Mouse (Mus musculus) intestine, postnatal 0 days (tissue): Measurements from ENCODE around the gene Pim3. TPM values are rescaled to one million over a fixed set of nuclear protein-coding genes. Genes with fewer than 3 reads are reported as not detected.

ENCODE experiments used
- ATAC-seq: fragments of 200-750 bp; cut with Nextera tagmentation; 2 replicates; pipeline ENCODE4 v1.8.0; 2017; ENCODE audit warnings: mild to moderate bottlenecking, moderate TSS enrichment, moderate library complexity
- H3K27ac ChIP-seq: fragments of 300-500 bp; sonication (generic); 2 replicates; pipeline ENCODE4 v1.5.1; 2014; ENCODE audit warnings: mild to moderate bottlenecking, low read depth, low read length, moderate library complexity
- H3K27me3 ChIP-seq: fragments of 300-500 bp; sonication (generic); replicated peaks from 2 replicates; pipeline ENCODE4 v1.6.1; 2014; ENCODE audit warnings: low read length, mixed read lengths; ENCODE audit not compliant: control insufficient read depth, insufficient read depth
- H3K36me3 ChIP-seq: fragments of 300-500 bp; sonication (generic); 2 replicates; pipeline ENCODE4 v1.6.1; 2014; ENCODE audit warnings: mild to moderate bottlenecking, moderate library complexity; ENCODE audit not compliant: control insufficient read depth, insufficient read depth
- H3K4me1 ChIP-seq: fragments of 300-500 bp; sonication (generic); replicated peaks from 2 replicates; pipeline ENCODE4 v1.6.1; 2014; ENCODE audit warnings: antibody characterized with exemption, low read length, mixed read lengths; ENCODE audit not compliant: control insufficient read depth, insufficient read depth
- H3K4me2 ChIP-seq: fragments of 300-500 bp; sonication (generic); replicated peaks from 2 replicates; pipeline ENCODE4 v1.6.1; 2014; ENCODE audit warnings: low read depth, mild to moderate bottlenecking, moderate library complexity
- H3K4me3 ChIP-seq: fragments of 300-500 bp; sonication (generic); 2 replicates; pipeline ENCODE4 v1.5.1; 2014; ENCODE audit warnings: low read depth, low read length
- H3K9ac ChIP-seq: fragments of 300-500 bp; sonication (generic); 2 replicates; pipeline ENCODE4 v1.6.1; 2014; ENCODE audit warnings: mild to moderate bottlenecking, low read depth, low read length
- H3K9me3 ChIP-seq: fragments of 300-500 bp; sonication (generic); 2 replicates; pipeline ENCODE4 v1.6.1; 2016; ENCODE audit warnings: mixed run types; ENCODE audit not compliant: control insufficient read depth
- CTCF ChIP-seq: sonication (generic); IDR thresholded peaks from 2 replicates; pipeline ENCODE4 v1.5.1; 2016; ENCODE audit warnings: low read depth, mild to moderate bottlenecking, control low read depth, antibody characterized with exemption, moderate library complexity
- WGBS: fragments of 180-500 bp; shearing (Covaris S2); extraction: QIAGEN DNeasy Blood & Tissue Kit; methylation state at CpG from one replicate; pipeline ENCODE4 v1.1.7; 2014; 5-methylcytosine and 5-hydroxymethylcytosine counted together
- polyA plus RNA-seq: library from polyadenylated mRNA; unstranded; fragments of >200 nt; fragmentation: Nextera tagmentation; extraction: Ambion mirVana; gene quantifications from 2 replicates; pipeline ENCODE4 v1.2.1, GENCODE M21; 2015

The Pim3 gene
- polyA plus RNA-seq, 1 experiment from 2014 or later: 36.8 TPM

- Histone ChIP-seq H3K27ac (peak overlapping the region; percentile 42; the same call in 1 of the 2 replicates), H3K36me3 (no peaks in the 10 kb centered on the region), H3K9me3 (no peaks in the 10 kb centered on the region), H3K9ac (no peak overlapping the region), H3K4me2 (peak overlapping the region; percentile 81), H3K4me3 (0 out of 2 replicates have a peak overlapping the region, but pooled peaks have one; percentile 46), H3K27me3 (no peaks in the 10 kb centered on the region), H3K4me1 (no peaks in the 10 kb centered on the region)
- WGBS: 58% methylated on average over 6 of the region's 6 CpGs
- TF ChIP-seq CTCF: peak; percentile 75
- ATAC-seq: peak; percentile 32; the same call in 1 of the 2 replicates
Observed at GRCm38 (mm10) chr15:88836031-88836430, 26.0 kb upstream of the Pim3 start.

- Histone ChIP-seq H3K9ac (no peak overlapping the region), H3K4me2 (peak overlapping the region; percentile 81), H3K4me3 (peak overlapping the region; percentile 46; the same call in 1 of the 2 replicates), H3K36me3 (no peaks in the 10 kb centered on the region), H3K27ac (peak overlapping the region; percentile 42; the same call in 1 of the 2 replicates), H3K9me3 (no peaks in the 10 kb centered on the region), H3K27me3 (no peaks in the 10 kb centered on the region), H3K4me1 (no peaks in the 10 kb centered on the region)
- WGBS: 52% methylated on average over 5 of the region's 5 CpGs
- TF ChIP-seq CTCF: no peak
- no peak for ATAC-seq
Observed at GRCm38 (mm10) chr15:88836571-88836970, 25.4 kb upstream of the Pim3 start.

GRCm38 (mm10) chr15:88837199-88837932, 24.6 kb upstream of the Pim3 start:
- Histone ChIP-seq H3K9ac (peak overlapping the region; percentile 65), H3K4me3 (peak overlapping the region; percentile 46), H3K27me3 (no peaks in the 10 kb centered on the region), H3K36me3 (no peaks in the 10 kb centered on the region), H3K4me1 (no peaks in the 10 kb centered on the region), H3K9me3 (no peaks in the 10 kb centered on the region), H3K4me2 (peak overlapping the region; percentile 81), H3K27ac (peak overlapping the region; percentile 74)
- WGBS: under 1% methylated on average over 39 of the region's 39 CpGs
- peak; percentile 54 for TF ChIP-seq CTCF
- peak; percentile 82 for ATAC-seq

- no peaks in the 10 kb centered on the region for H3K9me3 ChIP-seq
- H3K9ac ChIP-seq: peak overlapping the region; percentile 65
- H3K27ac ChIP-seq: peak overlapping the region; percentile 74
- WGBS: under 1% methylated on average over 11 of the region's 11 CpGs
- TF ChIP-seq CTCF: no peak
- H3K4me3 ChIP-seq: peak overlapping the region; percentile 46
- H3K4me1 ChIP-seq: no peaks in the 10 kb centered on the region
- H3K36me3 ChIP-seq: no peaks in the 10 kb centered on the region
- peak overlapping the region; percentile 81 for H3K4me2 ChIP-seq
- no peaks in the 10 kb centered on the region for H3K27me3 ChIP-seq
- no peak for ATAC-seq
Observed at GRCm38 (mm10) chr15:88837977-88838376, 24.0 kb upstream of the Pim3 start.

DNA sequence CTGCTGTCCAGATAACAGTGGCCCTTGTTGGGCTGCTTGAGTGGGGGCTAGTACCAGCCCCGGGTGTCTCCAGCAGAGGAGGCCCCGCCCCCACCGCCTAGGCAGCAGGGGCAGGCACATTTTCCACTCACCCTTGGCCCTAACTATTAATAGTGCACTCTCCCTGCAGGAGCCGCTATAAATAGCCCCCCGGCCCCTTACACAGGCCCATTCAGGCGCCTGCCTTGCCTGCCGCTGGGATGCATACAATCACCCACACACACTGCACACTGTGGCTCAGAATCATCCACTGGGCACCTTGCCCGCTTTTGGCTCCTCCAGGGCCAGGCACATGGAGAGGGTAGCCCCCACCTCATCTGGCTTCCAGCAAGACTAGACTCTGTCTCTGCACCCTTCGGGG, 22.7 kb upstream of the Pim3 start:
- Histone ChIP-seq H3K27me3 (no peaks in the 10 kb centered on the region), H3K4me3 (no peak overlapping the region), H3K27ac (peak overlapping the region; percentile 22), H3K9ac (no peak overlapping the region), H3K36me3 (no peaks in the 10 kb centered on the region), H3K9me3 (no peaks in the 10 kb centered on the region), H3K4me1 (no peaks in the 10 kb centered on the region), H3K4me2 (no peak overlapping the region)
- no peak for TF ChIP-seq CTCF
- WGBS: 31% methylated on average over 9 of the region's 9 CpGs
- ATAC-seq: no peak

GRCm38 (mm10) chr15:88840126-88840525, 21.9 kb upstream of the Pim3 start:
- H3K4me2 ChIP-seq: no peak overlapping the region
- no peaks in the 10 kb centered on the region for H3K9me3 ChIP-seq
- H3K27me3 ChIP-seq: no peaks in the 10 kb centered on the region
- ATAC-seq: no peak
- H3K4me3 ChIP-seq: no peak overlapping the region
- no peak overlapping the region for H3K9ac ChIP-seq
- no peak for TF ChIP-seq CTCF
- WGBS: 80% methylated on average over 10 of the region's 10 CpGs
- H3K4me1 ChIP-seq: no peaks in the 10 kb centered on the region
- no peaks in the 10 kb centered on the region for H3K36me3 ChIP-seq
- peak overlapping the region; percentile 22; the same call in 1 of the 2 replicates for H3K27ac ChIP-seq
